8 mouse cellular contexts compared by ENCODE assay signal in genomic region chr1:134987173-134987961, GRCm38 (mm10). TPM values are rescaled to one million over a fixed set of nuclear protein-coding genes. Genes with fewer than 3 reads are reported as not detected.
DNase-seq lines count a peak whose midpoint lies in the region; ATAC-seq and TF ChIP-seq lines count a peak whose summit lies in the region.

No protein-coding gene starts in this region.

- peak; percentile 72 for ATAC-seq in intestine, embryonic 16.5 days
- peak; percentile 34 for ATAC-seq in megakaryocyte-erythroid progenitor cell, adult 5-6 weeks (replicated peaks; ENCODE audit: low FRiP score, low TSS enrichment, poor library complexity, severe bottlenecking)

- peak overlapping the region; percentile 89 for H3K4me2 ChIP-seq in intestine, embryonic 16.5 days (ENCODE audit: low read depth, low read length)

- peak overlapping the region; percentile 60 for H3K9ac ChIP-seq in intestine, embryonic 16.5 days (ENCODE audit: low read depth, low read length)

- H3K27me3 ChIP-seq in intestine, embryonic 16.5 days (replicated peaks; ENCODE audit: control insufficient read depth, insufficient read depth, low read length) = peaks cover 4% of the 10 kb centered on the region; the same call in 1 of the 2 replicates

- no peak overlapping the region for H3K27ac ChIP-seq in cortical plate, adult 2 months (ENCODE audit: insufficient read depth, low read length)
- H3K27ac ChIP-seq in intestine, embryonic 16.5 days (ENCODE audit: low read length) = no peak overlapping the region

- 31% methylated on average over 46 of the region's 48 CpGs for WGBS in intestine, embryonic 16.5 days

- H3K4me1 ChIP-seq in cortical plate, adult 2 months (ENCODE audit: control insufficient read depth, insufficient read depth, low read length) = no peaks in the 10 kb centered on the region; the same call in 1 of the 2 replicates
- peaks cover 4% of the 10 kb centered on the region; the same call in 1 of the 2 replicates for H3K4me1 ChIP-seq in intestine, embryonic 16.5 days (ENCODE audit: control insufficient read depth, insufficient read depth, low read length)

- DNase-seq in heart, adult 11 months = peak; percentile 94
- no peak for DNase-seq in heart, adult 8-10 months (ENCODE audit: low spot score)
- peak; percentile 40 to 51 for DNase-seq in gastrocnemius, postnatal 4 days (ENCODE audit: low spot score in 2 of 2)
- DNase-seq in left cerebral cortex, postnatal 4 days = peak; percentile 70
- peak; percentile 68 to 71 for DNase-seq in right cerebral cortex, postnatal 10 days (ENCODE audit: low spot score in 2 of 2)

- no peaks in the 10 kb centered on the region for H3K9me3 ChIP-seq in intestine, embryonic 16.5 days (ENCODE audit: control insufficient read depth, low read length)

- no peaks in the 10 kb centered on the region for H3K36me3 ChIP-seq in intestine, embryonic 16.5 days (ENCODE audit: control insufficient read depth, insufficient read depth, low read length)

- peak overlapping the region; percentile 40 for H3K4me3 ChIP-seq in cortical plate, adult 2 months (ENCODE audit: insufficient read depth, low read length)
- peak overlapping the region; percentile 49 for H3K4me3 ChIP-seq in intestine, embryonic 16.5 days (ENCODE audit: low read length)

- intact Hi-C loops in left cerebral cortex, postnatal 4 days (cut with DNase I) = loop anchor here (5.0 kb wide), 1 partner anchor 125 kb away; no protein-coding TSS in a partner anchor

- TF ChIP-seq POLR2A in cortical plate, adult 2 months (IDR thresholded peaks at IDR 0.05; ENCODE audit: extremely low read depth, insufficient read depth, low read length) = peak; percentile 57; the same call in 1 of the 2 replicates

- no peak for TF ChIP-seq CTCF in cortical plate, adult 2 months (IDR thresholded peaks at IDR 0.05; ENCODE audit: extremely low read depth, insufficient read depth, low read length)

RNA-seq across cellular contexts. Expression of gene Ube2t, which starts 25.0 kb away (rescaled TPM):
- 1 to 10 TPM; 5.3 to 9.7 (median 7.4) TPM for total RNA-seq in heart, adult 8-10 months (2022)
- 2.3 and 2.5 TPM in 2 replicates for polyA plus RNA-seq in cortical plate, adult 2 months (2012; rRNA removed)
- 1 to 10 TPM; 9.2 to 9.5 TPM for total RNA-seq in gastrocnemius, postnatal 4 days (2021)
- 23.2 and 28.4 TPM in 2 replicates for polyA plus RNA-seq in intestine, embryonic 16.5 days (2015; fragmentation: Nextera tagmentation; extraction: Ambion mirVana)
- total RNA-seq in left cerebral cortex, postnatal 4 days (2021) = 1 to 10 TPM; 2.3 to 3.0 TPM
- 47.9 and 82.8 TPM in 2 replicates for total RNA-seq in megakaryocyte-erythroid progenitor cell, adult 5-6 weeks (2014; fragmentation: Nextera tagmentation)
- 23.4 and 29.7 TPM in 2 replicates for total RNA-seq in megakaryocyte-erythroid progenitor cell, adult 5-6 weeks (2017)

RNA-seq across cellular contexts. Expression of gene Ppp1r12b, which starts 31.6 kb away (rescaled TPM):
- total RNA-seq in heart, adult 8-10 months (2022) = 100 to 1,000 TPM; 171 to 181 (median 179) TPM
- 31.5 and 32.8 TPM in 2 replicates for polyA plus RNA-seq in cortical plate, adult 2 months (2012; rRNA removed)
- total RNA-seq in gastrocnemius, postnatal 4 days (2021) = 100 to 1,000 TPM; 181 to 205 TPM
- 13.9 and 18.5 TPM in 2 replicates for polyA plus RNA-seq in intestine, embryonic 16.5 days (2015; fragmentation: Nextera tagmentation; extraction: Ambion mirVana)
- 10 to 100 TPM; 61.4 to 62.1 TPM for total RNA-seq in left cerebral cortex, postnatal 4 days (2021)
- total RNA-seq in megakaryocyte-erythroid progenitor cell, adult 5-6 weeks (2014; fragmentation: Nextera tagmentation) = 10.3 and 15.6 TPM in 2 replicates
- total RNA-seq in megakaryocyte-erythroid progenitor cell, adult 5-6 weeks (2017) = 6.6 and 6.7 TPM in 2 replicates
